Mouse (Mus musculus): ENCODE data around the gene Sprr2a3.

- TF ChIP-seq CTCF (IDR thresholded peaks at IDR 0.05), result no peak
- no peak for TF ChIP-seq EP300 (IDR thresholded peaks at IDR 0.05)
Observed at GRCm38 (mm10) chr3:92316320-92316719, 31.1 kb downstream of the Sprr2a3 start, which contains the start of gene Sprr2b.
